Mouse (Mus musculus) lung, adult 2 months (tissue): ENCODE measurements around the gene Gstt3.

Experiments used
- CTCF ChIP-seq: fragments of 200-500 bp; IDR thresholded peaks from 2 replicates; pipeline ENCODE4 v1.5.1; 2011; ENCODE audit warnings: mild to moderate bottlenecking, low read length, control low read depth; ENCODE audit not compliant: insufficient read depth
- POLR2A ChIP-seq: fragments of 200-500 bp; IDR thresholded peaks from 2 replicates; pipeline ENCODE4 v1.6.1; 2011; ENCODE audit warnings: low read depth, mild to moderate bottlenecking, control low read depth, low read length, borderline replicate concordance; ENCODE audit errors: extremely low read depth

DNA sequence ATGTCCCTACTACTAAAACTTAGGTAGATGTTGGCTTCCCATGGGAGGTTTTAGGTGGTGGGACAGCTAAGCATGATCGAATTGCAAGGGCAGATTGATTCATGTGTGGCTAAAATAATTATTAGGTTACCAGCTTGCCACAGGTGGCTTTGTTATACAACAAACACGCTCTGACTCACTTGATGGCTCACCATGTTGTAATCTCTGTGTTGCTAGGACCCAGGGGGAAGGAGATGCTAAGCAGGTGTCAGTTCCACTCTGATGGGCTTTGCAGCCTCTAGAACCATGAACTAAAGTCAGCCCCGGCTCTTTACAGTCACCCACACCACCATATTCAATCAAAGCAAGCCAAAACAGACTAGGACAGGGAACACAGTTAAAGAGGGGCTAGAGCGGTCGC lies 38.7 kb upstream of the Gstt3 start:
- TF ChIP-seq POLR2A, result no peak
- no peak for TF ChIP-seq CTCF
